Mouse (Mus musculus): ENCODE results near the gene Mrvi1.
"Not testable (repeated sequence)": the region's sequence is repeated elsewhere in the genome, so short reads cannot be mapped to it uniquely, and the experiment has no call there.

The Mrvi1 gene

DNA sequence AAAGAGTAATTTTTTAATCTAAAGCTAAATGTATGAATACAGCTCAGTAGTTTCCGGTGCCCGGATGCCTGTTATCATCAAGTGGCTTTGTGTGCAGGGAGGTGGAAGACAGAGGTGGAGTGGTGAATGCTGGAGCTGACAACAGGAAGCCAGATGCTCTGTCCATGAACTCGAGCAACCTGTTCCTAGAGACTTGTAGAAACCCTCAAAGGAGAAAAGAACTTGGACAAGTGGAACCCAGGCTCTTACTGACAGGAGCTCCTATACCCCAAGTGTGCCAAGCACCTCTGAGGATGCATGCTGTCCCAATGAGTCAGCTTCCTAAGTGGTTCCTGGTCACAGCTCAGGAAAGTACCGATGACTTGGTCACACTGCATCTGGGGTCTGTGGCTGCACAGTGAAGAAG is 41.1 kb downstream of the Mrvi1 start:
- DNase-seq (ENCODE audit: inconsistent ontology term), result peak; percentile 22

DNA sequence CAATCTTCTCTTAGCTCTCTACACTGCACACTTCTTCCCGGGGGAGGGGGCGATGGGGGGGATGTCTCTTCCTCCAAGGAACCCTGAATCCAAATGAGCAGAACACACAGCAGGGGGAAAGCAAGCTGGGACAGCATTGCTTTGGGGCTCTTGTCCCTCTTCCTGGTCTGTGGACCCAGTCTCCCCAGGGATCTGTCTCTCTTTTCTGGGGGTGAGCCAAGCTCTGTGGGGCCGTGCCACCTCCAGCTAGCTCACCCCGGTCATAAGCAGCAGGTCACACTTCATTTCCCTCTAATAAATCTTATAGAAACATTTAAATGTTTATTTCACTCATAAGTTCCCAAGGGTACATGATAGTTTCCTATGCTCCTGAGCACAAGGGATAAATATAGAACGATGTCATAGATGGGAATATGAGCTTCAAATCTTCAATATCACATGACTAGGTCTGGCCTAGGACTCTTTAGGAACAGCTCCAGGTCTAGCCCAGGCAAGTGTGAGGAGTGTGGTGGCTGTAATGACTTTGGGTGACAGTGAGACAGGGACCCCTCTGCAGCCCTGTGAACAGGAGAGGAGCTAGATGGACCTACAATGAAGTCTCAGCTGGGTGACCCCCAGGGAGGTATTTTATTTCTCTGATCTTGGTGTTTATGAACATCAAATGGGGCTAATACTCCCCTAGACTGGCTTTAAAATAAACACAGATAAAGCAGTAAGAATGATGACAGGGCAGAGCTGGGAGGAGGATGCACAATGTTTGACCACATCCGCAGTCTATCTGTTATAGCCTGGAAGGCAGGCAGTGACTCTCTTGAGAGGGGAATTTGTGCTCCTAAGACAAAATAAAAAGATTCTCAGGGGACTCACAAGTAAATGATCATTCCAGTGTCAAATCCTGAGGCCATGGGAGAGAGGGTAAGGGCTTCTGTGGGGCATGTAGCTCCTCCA is 46.2 kb downstream of the Mrvi1 start:
- DNase-seq (ENCODE audit: inconsistent ontology term), result no peak

- no peak for DNase-seq (ENCODE audit: inconsistent ontology term)
Observed at GRCm38 (mm10) chr7:110933999-110934398, 48.3 kb downstream of the Mrvi1 start.

DNA sequence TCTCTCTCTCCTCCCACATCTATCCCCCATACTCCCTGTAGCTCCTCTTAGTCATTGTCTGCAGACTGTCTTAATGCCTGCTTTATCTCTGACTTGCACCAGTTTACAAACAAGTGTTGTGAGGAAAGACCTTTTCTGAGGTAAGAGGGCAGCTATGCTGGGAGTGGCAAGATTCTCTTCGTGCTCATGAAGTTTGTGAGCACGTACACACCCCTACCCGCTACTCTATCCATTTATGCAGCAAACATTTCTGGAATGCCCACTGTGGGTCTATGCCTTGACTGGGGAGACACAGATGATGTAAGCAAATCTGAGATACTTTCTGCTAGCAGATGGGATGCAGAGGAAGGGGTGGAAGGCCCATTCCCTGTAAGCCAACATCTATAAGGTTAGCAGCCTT is 48.9 kb downstream of the Mrvi1 start:
- no peak for DNase-seq (ENCODE audit: inconsistent ontology term)

DNA sequence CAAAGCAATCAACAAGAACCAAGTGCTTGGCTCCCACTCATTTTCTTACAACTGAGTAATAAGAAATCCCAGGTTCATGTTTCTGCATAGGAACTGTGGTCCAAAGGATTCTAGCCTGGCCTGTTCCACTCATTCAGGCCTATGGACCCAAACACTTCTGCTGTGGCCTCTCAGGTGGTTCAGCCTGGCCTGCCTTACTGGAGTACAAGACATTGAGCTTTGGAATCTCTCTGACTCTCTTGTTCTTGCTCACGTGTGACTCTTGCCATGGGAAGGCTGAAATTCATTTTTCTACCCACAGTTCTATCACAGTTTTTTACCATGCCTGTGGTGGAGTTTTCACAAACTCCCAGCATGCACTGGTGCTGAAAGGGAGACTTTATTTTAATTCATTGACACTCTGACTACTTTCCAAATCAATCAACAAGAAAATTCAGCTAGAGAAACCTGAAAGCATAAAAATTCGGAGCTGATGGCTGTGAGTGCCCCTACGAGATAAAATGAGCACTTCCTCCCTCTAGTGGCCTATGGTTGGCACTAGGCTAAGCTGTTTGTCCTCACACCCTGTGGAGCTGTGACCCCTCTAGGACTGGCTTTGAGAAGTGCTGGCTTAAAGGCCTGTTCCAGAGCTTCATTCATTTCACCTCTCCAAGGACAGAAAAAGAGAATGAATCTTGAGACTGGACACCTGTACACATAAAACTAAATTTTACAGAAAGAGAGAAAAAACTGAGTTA is 52.0 kb downstream of the Mrvi1 start:
- peak; percentile 34 for DNase-seq (ENCODE audit: inconsistent ontology term)

DNA sequence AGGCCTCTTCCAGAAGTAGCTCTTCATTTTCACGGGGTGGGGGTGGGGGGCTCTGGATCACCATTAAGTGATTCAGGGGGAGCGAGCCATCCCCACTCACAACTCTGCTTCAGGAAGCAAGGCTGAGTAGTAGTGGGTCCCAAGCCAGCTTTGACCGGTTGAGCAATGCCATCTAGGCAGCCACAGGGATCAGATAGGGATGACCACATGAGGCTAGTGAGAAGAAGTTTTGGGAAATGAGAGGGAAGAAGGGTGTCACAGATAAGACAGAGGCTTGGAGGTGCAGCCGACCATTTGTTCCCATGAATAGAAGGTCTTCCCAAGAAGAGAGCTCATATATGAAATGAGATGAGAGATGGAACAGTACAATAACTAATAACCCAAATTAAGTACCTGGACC is 55.7 kb downstream of the Mrvi1 start:
- DNase-seq (ENCODE audit: inconsistent ontology term), result no peak

DNA sequence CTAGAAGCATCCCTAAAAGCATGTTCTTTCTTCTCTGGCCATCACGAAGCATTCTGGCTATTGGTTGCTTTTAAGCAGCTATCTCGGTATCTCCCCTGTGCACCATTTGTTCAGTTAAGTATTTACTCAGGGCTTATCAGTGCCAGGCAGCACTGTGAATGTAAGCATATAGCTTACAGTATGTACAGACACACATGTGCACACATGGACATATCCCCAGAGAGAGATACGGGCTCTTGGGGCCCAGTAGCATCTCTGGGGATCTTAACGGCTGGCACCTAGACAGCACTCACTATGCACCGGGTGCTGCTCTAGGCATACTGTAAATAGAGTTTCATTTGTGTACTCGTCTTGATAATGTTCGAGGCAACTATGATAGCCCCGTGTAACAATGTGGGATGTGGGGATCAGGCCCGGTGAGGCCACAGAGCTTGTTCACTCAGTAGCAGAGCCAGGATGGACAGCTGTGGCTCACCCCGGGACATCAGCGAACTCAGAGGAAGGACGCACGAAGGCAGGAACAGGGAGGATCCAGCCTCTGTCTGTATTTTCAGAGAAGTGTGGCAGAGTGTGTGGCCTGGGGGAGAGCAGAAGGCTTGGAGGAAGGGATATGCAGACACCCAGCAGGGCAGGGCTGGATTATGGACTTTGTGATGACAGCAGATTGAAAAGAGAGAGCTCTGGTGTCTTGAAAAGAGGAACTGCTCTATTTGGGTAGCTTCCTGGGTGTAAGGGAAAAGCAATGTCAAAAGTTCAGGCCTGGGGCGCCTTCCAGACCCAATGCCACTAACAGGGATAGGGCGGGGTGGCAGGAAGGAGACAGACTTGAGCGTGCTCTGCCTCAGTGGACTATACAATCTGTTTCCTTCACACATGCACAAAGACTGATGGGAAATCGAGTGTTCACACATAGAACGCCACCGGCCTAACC is 61.7 kb downstream of the Mrvi1 start:
- DNase-seq (ENCODE audit: inconsistent ontology term), result no peak

DNA sequence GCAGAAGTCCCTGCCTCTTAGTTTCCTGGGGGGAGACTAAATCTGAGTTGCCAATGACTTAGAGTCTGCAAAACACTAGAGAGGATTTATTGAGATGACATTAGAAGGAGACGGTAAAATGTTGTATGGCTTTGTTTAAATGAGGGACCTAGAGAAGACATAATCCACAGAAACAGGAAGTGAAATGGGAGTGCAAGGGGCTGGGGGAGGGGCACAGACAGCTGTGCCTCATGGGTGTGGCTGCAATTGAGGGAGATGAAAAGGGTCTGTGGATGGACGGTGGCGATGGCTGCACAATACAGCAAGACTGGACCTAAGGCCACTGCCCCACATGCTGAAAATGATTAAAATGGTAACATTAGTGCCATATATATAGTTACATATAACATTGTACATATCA is 62.5 kb downstream of the Mrvi1 start:
- DNase-seq (ENCODE audit: inconsistent ontology term), result no peak

DNA sequence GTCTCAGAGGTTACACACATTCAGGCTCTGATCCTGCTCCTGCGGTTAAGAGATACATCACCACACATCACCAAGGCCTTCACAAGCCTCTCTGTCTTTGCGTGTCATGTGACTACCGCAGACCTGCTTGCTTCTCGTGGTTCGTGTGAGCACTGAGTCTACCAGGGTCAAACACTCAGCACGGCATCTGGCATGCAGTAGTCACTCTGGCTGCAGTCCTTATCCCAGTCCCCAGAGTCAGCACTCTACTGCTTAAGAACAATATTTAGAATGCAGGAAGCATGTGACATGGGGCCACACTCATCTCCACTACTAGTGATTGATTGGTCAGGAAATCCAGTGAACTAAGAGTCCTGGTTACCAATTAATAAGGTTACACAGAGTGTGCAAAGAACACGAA is 66.3 kb downstream of the Mrvi1 start:
- DNase-seq (ENCODE audit: inconsistent ontology term), result no peak

GRCm38 (mm10) chr7:110914531-110914930 is 67.7 kb downstream of the Mrvi1 start:
- no peak for DNase-seq (ENCODE audit: inconsistent ontology term)

GRCm38 (mm10) chr7:110913754-110914153 is 68.5 kb downstream of the Mrvi1 start:
- no peak for DNase-seq (ENCODE audit: inconsistent ontology term)

GRCm38 (mm10) chr7:110908209-110909144 is 73.8 kb downstream of the Mrvi1 start:
- no peak for DNase-seq (ENCODE audit: inconsistent ontology term)

- no peak for DNase-seq (ENCODE audit: inconsistent ontology term)
Observed at GRCm38 (mm10) chr7:110906566-110906965, 75.7 kb downstream of the Mrvi1 start.

DNA sequence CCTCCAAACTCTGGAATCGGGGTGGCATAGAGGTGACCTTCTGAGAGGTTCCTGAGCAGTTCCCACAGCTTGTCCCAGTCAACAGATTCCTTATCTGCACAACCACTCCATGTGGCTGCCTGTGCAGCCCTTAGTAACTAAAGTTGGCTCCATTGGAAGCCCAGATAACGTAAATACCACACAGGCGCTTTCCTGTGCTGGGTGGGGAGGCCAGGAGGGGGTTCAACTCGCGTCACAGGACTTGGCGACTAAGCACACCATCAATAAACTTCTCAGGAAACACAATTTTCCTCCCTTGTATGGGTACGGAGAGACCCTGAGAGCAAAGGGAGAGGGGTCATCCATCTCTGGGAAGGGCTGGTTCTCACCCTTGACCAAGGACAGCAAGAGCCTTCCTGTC is 79.0 kb downstream of the Mrvi1 start:
- DNase-seq (ENCODE audit: inconsistent ontology term), result no peak

DNA sequence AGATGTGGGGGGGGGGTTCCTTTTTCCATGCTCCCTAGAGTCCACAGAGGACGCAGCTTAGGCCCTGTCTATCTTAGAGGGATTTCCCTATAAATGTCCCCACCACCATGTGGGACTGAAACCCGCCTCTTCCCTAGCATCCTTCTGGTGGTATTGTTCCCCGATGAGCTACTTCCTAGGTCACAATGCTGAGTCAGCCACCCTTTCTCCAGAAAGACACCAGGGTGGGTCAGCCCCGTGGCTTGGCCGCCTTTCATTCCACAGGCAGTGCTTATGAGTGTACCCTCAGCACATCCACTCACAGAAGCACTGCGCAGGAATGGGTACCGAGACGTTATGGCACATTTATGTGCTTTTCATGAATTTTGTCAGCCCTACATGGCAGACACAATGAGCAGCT is 85.1 kb downstream of the Mrvi1 start:
- DNase-seq (ENCODE audit: inconsistent ontology term), result no peak

DNA sequence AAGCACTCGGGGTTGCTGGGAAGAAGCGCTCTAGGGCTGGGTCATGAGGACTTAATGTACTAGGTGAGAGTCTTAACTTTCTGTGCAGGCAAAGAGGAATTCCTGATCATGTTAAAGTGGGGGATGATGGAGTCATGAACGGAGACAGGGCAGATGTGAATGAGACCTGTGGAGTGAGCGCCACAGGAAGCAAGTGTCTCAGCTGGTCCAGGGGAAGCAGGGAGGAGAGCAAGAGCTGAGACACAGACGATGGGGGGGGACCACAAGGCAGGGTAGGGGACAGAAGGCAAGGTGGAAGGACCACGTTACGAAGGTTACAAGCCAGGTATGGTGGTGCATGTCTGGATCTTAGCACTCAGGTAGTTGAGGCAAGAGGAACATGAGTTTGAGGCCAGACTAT is 85.8 kb downstream of the Mrvi1 start:
- DNase-seq (ENCODE audit: inconsistent ontology term), result no peak

DNA sequence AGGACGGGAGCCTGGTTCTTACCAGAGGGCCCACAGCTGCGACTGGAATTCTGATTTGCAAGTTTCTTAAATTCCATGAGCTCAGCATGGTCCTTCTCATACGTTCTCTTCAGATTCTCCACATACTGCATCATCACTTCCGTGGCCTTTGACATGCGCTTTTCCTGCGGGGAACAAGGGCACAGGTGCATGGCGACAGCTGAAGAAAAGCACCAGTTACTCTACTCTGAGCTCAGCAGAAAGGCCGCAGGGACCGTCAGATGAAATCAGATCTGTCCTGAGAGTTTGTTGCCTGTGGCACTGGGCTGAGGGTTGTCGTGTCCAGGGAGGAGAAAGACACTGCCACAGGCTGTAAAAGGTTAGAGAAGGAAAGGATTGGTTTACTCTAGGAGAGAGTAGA is 86.5 kb downstream of the Mrvi1 start:
- DNase-seq (ENCODE audit: inconsistent ontology term), result not testable (repeated sequence)

GRCm38 (mm10) chr7:110894673-110895072 is 87.6 kb downstream of the Mrvi1 start:
- DNase-seq (ENCODE audit: inconsistent ontology term), result no peak

- no peak for DNase-seq (ENCODE audit: inconsistent ontology term)
Observed at GRCm38 (mm10) chr7:110893943-110894610, 88.2 kb downstream of the Mrvi1 start.

- no peak for DNase-seq (ENCODE audit: inconsistent ontology term)
Observed at GRCm38 (mm10) chr7:110891501-110891986, 90.7 kb downstream of the Mrvi1 start.

All from Muller cell, postnatal 12 days (primary cell).